Mouse (Mus musculus) forebrain, embryonic 11.5 days (tissue): ENCODE measurements at regions not wholly inside any gene's neighbourhood (a gene's known extent, or its start where the extent isn't known, plus 50 kb on each side); places are given as distances from the start of the nearest gene placed in this dataset.
A peak's percentile ranks its signal among the peaks of the same experiment; 100 is the strongest.

Source experiments
- ATAC-seq: fragments of 200-750 bp; cut with Nextera tagmentation; replicated peaks from 2 replicates; pipeline ENCODE4 v1.8.0; 2017; ENCODE audit warnings: moderate TSS enrichment; ENCODE audit not compliant: low FRiP score
- DNase-seq: peaks from one replicate; pipeline ENCODE4 v3.0.0-alpha.2; 2017; ENCODE audit warnings: low spot score
- H3K27ac ChIP-seq: fragments of 300-500 bp; sonication (generic); 2 replicates; pipeline ENCODE4 v1.5.1; 2014; ENCODE audit warnings: low read depth, low read length
- H3K27me3 ChIP-seq: fragments of 300-500 bp; sonication (generic); 2 replicates; pipeline ENCODE4 v1.6.1; 2014; ENCODE audit warnings: mild to moderate bottlenecking, low read length, mixed read lengths; ENCODE audit not compliant: control insufficient read depth, insufficient read depth
- H3K36me3 ChIP-seq: fragments of 300-500 bp; sonication (generic); 2 replicates; pipeline ENCODE4 v1.6.1; 2014; ENCODE audit warnings: mild to moderate bottlenecking, low read length, moderate library complexity, mixed read lengths; ENCODE audit not compliant: control insufficient read depth, insufficient read depth
- H3K4me1 ChIP-seq: fragments of 300-500 bp; sonication (generic); replicated peaks from 2 replicates; pipeline ENCODE4 v1.6.1; 2014; ENCODE audit warnings: low read length, mixed read lengths; ENCODE audit not compliant: control insufficient read depth, insufficient read depth
- H3K4me2 ChIP-seq: fragments of 300-500 bp; sonication (generic); 2 replicates; pipeline ENCODE4 v1.6.1; 2014; ENCODE audit warnings: low read depth, mild to moderate bottlenecking, low read length, moderate library complexity, mixed read lengths; ENCODE audit not compliant: severe bottlenecking
- H3K4me3 ChIP-seq: fragments of 300-500 bp; sonication (generic); 2 replicates; pipeline ENCODE4 v1.5.1; 2014; ENCODE audit warnings: low read depth, low read length
- H3K9ac ChIP-seq: fragments of 300-500 bp; sonication (generic); 2 replicates; pipeline ENCODE4 v1.6.1; 2014; ENCODE audit warnings: low read length
- H3K9me3 ChIP-seq: fragments of 300-500 bp; sonication (generic); 2 replicates; pipeline ENCODE4 v1.6.1; 2016; ENCODE audit warnings: low read length, mixed read lengths; ENCODE audit not compliant: control insufficient read depth
- WGBS: fragments of 180-500 bp; shearing (Covaris S2); extraction: QIAGEN DNeasy Blood & Tissue Kit; methylation state at CpG from one replicate; pipeline ENCODE4 v1.1.7; 2014; 5-methylcytosine and 5-hydroxymethylcytosine counted together

GRCm38 (mm10) chr4:107736866-107737265 lies 52.8 kb upstream of the Dmrtb1 start:
- Histone ChIP-seq H3K4me1 (peaks cover 20% of the 10 kb centered on the region), H3K36me3 (no peaks in the 10 kb centered on the region), H3K27ac (no peak overlapping the region), H3K27me3 (no peaks in the 10 kb centered on the region), H3K9me3 (no peaks in the 10 kb centered on the region), H3K4me2 (no peak overlapping the region), H3K9ac (no peak overlapping the region), H3K4me3 (no peak overlapping the region)
- ATAC-seq (no peak), DNase-seq (no peak)
- 92% methylated on average over 8 of the region's 8 CpGs for WGBS

DNA sequence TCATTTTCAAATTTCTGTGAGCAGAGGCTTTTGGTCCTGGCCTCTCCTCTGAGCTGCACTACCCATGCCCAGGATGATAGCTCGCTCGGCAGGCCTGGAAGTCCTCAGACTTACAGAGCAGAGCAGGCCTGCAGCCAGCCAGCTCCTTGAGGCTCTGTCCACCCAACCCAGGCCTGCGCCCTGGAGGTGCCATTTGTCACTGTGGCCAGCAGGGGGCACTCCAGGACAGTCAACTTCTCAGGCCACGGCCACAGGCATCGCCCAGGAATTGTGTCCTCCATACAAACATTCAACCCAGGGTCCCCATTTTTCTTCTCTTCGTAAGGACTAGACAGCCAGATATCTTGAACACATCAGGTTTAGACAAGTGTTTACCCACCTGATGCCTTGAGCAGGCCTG lies 53.9 kb upstream of the Dmrtb1 start:
- no peaks in the 10 kb centered on the region for H3K9me3 ChIP-seq
- H3K4me3 ChIP-seq, result no peak overlapping the region
- no peaks in the 10 kb centered on the region for H3K27me3 ChIP-seq
- DNase-seq (peak; percentile 95), ATAC-seq (peak; percentile 79)
- no peak overlapping the region for H3K4me2 ChIP-seq
- no peaks in the 10 kb centered on the region for H3K36me3 ChIP-seq
- WGBS, result 8% methylated on average over 6 of the region's 6 CpGs
- no peak overlapping the region for H3K9ac ChIP-seq
- peaks cover 11% of the 10 kb centered on the region for H3K4me1 ChIP-seq
- no peak overlapping the region for H3K27ac ChIP-seq

GRCm38 (mm10) chr4:107738776-107739175 lies 54.7 kb upstream of the Dmrtb1 start:
- Histone ChIP-seq H3K27me3 (no peaks in the 10 kb centered on the region), H3K9ac (no peak overlapping the region), H3K4me2 (no peak overlapping the region), H3K36me3 (no peaks in the 10 kb centered on the region), H3K9me3 (no peaks in the 10 kb centered on the region), H3K27ac (no peak overlapping the region), H3K4me1 (peaks cover 7% of the 10 kb centered on the region; the same call in 1 of the 2 replicates), H3K4me3 (no peak overlapping the region)
- whole genome bisulfite sequencing, result 87% methylated on average over 9 of the region's 9 CpGs
- DNase-seq, result no peak
- ATAC-seq, result no peak

DNA sequence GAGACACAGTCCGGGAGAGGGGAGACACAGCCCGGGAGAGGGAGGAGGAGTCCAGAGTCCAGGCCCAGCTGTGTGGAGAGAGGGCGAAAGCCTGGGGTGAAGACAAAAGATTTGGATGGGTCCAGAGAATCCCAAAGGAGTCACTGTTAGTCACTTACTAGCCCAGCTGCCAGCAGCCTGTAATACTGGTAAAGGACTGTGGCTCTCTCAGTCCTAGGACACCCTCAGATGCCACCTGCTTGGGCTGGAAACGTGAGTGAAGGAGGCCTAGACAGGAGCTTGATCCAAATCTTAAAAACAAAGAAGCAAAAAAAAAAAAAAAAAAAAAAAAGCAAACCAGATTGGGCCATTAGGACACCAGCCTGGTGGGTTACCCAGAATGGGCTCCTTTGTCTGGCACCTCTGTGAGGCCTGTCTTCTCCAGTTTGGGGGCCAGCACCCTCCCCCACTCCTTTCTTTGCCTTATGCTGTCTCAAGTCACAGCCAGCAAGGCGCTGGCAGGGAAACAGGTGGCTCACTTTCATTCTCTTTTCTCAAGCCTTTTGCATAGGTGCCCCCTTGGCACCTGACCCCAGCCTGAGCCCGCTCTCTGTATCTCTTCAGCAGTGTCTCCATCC lies 55.9 kb upstream of the Dmrtb1 start:
- H3K9me3 ChIP-seq, result no peaks in the 10 kb centered on the region
- H3K4me3 ChIP-seq, result no peak overlapping the region
- peaks cover 8% of the 10 kb centered on the region for H3K4me1 ChIP-seq
- H3K4me2 ChIP-seq, result no peak overlapping the region
- no peak overlapping the region for H3K27ac ChIP-seq
- H3K27me3 ChIP-seq, result no peaks in the 10 kb centered on the region
- DNase-seq (no peak), ATAC-seq (no peak)
- WGBS, result 53% methylated on average over 6 of the region's 6 CpGs
- H3K36me3 ChIP-seq, result no peaks in the 10 kb centered on the region
- no peak overlapping the region; the same call in 1 of the 2 replicates for H3K9ac ChIP-seq

GRCm38 (mm10) chr4:107743646-107744045 lies 58.4 kb upstream of the Lrp8 start:
- 25% methylated on average over 2 of the region's 2 CpGs for WGBS
- Histone ChIP-seq H3K36me3 (no peaks in the 10 kb centered on the region), H3K4me1 (peaks cover 16% of the 10 kb centered on the region)

DNA sequence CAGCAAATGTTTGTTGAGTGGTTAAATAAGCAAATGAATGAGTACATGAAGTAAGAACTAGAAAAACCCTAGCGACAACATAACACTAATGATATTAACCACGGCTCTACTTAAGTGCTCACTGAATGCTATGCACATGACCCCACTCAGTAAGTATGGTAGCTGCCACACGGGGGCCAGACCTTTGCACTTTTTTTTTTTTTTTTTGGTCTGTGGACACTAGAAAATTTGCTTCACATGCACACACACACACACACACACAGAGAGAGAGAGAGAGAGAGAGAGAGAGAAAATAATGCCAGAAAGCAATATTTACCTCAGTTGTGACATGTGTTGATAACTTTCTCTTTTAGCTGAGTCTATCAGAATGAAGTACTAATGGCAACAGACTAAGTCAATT lies 55.7 kb upstream of the Lrp8 start:
- no peak overlapping the region for H3K27ac ChIP-seq
- H3K9ac ChIP-seq, result no peak overlapping the region
- ATAC-seq (no peak), DNase-seq (no peak)
- H3K9me3 ChIP-seq, result no peaks in the 10 kb centered on the region
- no peaks in the 10 kb centered on the region for H3K36me3 ChIP-seq
- peaks cover 9% of the 10 kb centered on the region for H3K4me1 ChIP-seq
- no peaks in the 10 kb centered on the region for H3K27me3 ChIP-seq
- H3K4me2 ChIP-seq, result no peak overlapping the region
- 80% methylated on average over 3 of the region's 3 CpGs for WGBS
- H3K4me3 ChIP-seq, result no peak overlapping the region

More at GRCm38 (mm10) chr4:107743646-107744045, 58.4 kb upstream of the Lrp8 start:
- no peak; the same call in 1 of the 2 replicates for ATAC-seq
- no peak for DNase-seq
- Histone ChIP-seq H3K4me2 (no peak overlapping the region), H3K9ac (no peak overlapping the region), H3K4me3 (no peak overlapping the region), H3K27ac (no peak overlapping the region), H3K27me3 (no peaks in the 10 kb centered on the region), H3K9me3 (no peaks in the 10 kb centered on the region)

- Histone ChIP-seq H3K4me1 (peaks cover 9% of the 10 kb centered on the region), H3K4me3 (no peak overlapping the region), H3K9me3 (no peaks in the 10 kb centered on the region), H3K36me3 (no peaks in the 10 kb centered on the region), H3K4me2 (no peak overlapping the region), H3K9ac (no peak overlapping the region), H3K27me3 (no peaks in the 10 kb centered on the region), H3K27ac (no peak overlapping the region)
- DNase-seq, result no peak
- no peak for ATAC-seq
- 78% methylated on average over 5 of the region's 5 CpGs for WGBS
These were observed 55.1 kb upstream of the Lrp8 start for GRCm38 (mm10) chr4:107746923-107747431.

GRCm38 (mm10) chr4:107747454-107747853 lies 54.6 kb upstream of the Lrp8 start:
- ATAC-seq (no peak), DNase-seq (no peak)
- H3K27me3 ChIP-seq, result no peaks in the 10 kb centered on the region
- peaks cover 9% of the 10 kb centered on the region for H3K4me1 ChIP-seq
- no peaks in the 10 kb centered on the region for H3K36me3 ChIP-seq
- H3K27ac ChIP-seq, result no peak overlapping the region
- 86% methylated on average over 9 of the region's 9 CpGs for WGBS
- no peak overlapping the region for H3K4me2 ChIP-seq
- no peak overlapping the region for H3K9ac ChIP-seq
- H3K9me3 ChIP-seq, result no peaks in the 10 kb centered on the region
- no peak overlapping the region for H3K4me3 ChIP-seq
